Mouse (Mus musculus): ENCODE results near the gene Ptma. TPM values are rescaled to one million over a fixed set of nuclear protein-coding genes. Genes with fewer than 3 reads are reported as not detected.
"Not testable (repeated sequence)": the region's sequence is repeated elsewhere in the genome, so short reads cannot be mapped to it uniquely, and the experiment has no call there.

Ptma gene
- polyA plus RNA-seq, 1 experiment from 2014 or later: 3,592 TPM

GRCm38 (mm10) chr1:86510676-86511441 is 15.7 kb upstream of the Ptma start:
- H3K9me3 ChIP-seq: no peaks in the 10 kb centered on the region
- no peaks in the 10 kb centered on the region for H3K27me3 ChIP-seq (replicated peaks; ENCODE audit: low read depth, poor library complexity, severe bottlenecking)
- H3K27ac ChIP-seq (replicated peaks): peak overlapping the region; percentile 91
- no peaks in the 10 kb centered on the region for H3K36me3 ChIP-seq (replicated peaks)
- no peak for DNase-seq (ENCODE audit: low spot score)
- 50% methylated on average over 9 of the region's 9 CpGs for WGBS
- H3K4me1 ChIP-seq: peaks cover 45% of the 10 kb centered on the region
- no peak overlapping the region for H3K4me3 ChIP-seq

GRCm38 (mm10) chr1:86512154-86512720 is 14.3 kb upstream of the Ptma start:
- Histone ChIP-seq H3K27me3 (replicated peaks; ENCODE audit: low read depth, poor library complexity, severe bottlenecking) (no peaks in the 10 kb centered on the region), H3K36me3 (replicated peaks) (no peaks in the 10 kb centered on the region), H3K4me3 (no peak overlapping the region), H3K4me1 (peaks cover 40% of the 10 kb centered on the region), H3K27ac (replicated peaks) (peak overlapping the region; percentile 91), H3K9me3 (no peaks in the 10 kb centered on the region)
- 82% methylated on average over 4 of the region's 4 CpGs for WGBS
- DNase-seq (ENCODE audit: low spot score): no peak

- not testable (repeated sequence) for H3K4me3 ChIP-seq; H3K9me3 ChIP-seq; DNase-seq (ENCODE audit: low spot score); H3K27me3 ChIP-seq (replicated peaks; ENCODE audit: low read depth, poor library complexity, severe bottlenecking); H3K36me3 ChIP-seq (replicated peaks)
- peak overlapping the region; percentile 48; the same call in 1 of the 2 replicates for H3K27ac ChIP-seq (replicated peaks)
- 65% methylated on average over 1 of the region's 1 CpGs for WGBS
- peaks cover 40% of the 10 kb centered on the region for H3K4me1 ChIP-seq
These were observed 13.5 kb upstream of the Ptma start for GRCm38 (mm10) chr1:86513031-86513430.

GRCm38 (mm10) chr1:86515715-86516410 is 10.7 kb upstream of the Ptma start:
- no peak for DNase-seq (ENCODE audit: low spot score)
- Histone ChIP-seq H3K36me3 (replicated peaks) (no peaks in the 10 kb centered on the region), H3K9me3 (no peaks in the 10 kb centered on the region), H3K27me3 (replicated peaks; ENCODE audit: low read depth, poor library complexity, severe bottlenecking) (no peaks in the 10 kb centered on the region), H3K4me3 (no peak overlapping the region), H3K4me1 (peaks cover 31% of the 10 kb centered on the region), H3K27ac (replicated peaks) (no peak overlapping the region)
- 72% methylated on average over 6 of the region's 6 CpGs for WGBS

- no peaks in the 10 kb centered on the region for H3K9me3 ChIP-seq
- no peaks in the 10 kb centered on the region for H3K36me3 ChIP-seq (replicated peaks)
- no peaks in the 10 kb centered on the region for H3K27me3 ChIP-seq (replicated peaks; ENCODE audit: low read depth, poor library complexity, severe bottlenecking)
- WGBS: 77% methylated on average over 3 of the region's 3 CpGs
- H3K4me1 ChIP-seq: peaks cover 26% of the 10 kb centered on the region
- H3K27ac ChIP-seq (replicated peaks): no peak overlapping the region
- no peak overlapping the region for H3K4me3 ChIP-seq
- no peak for DNase-seq (ENCODE audit: low spot score)
These were observed 9.4 kb upstream of the Ptma start for GRCm38 (mm10) chr1:86517076-86517475.

- peak; percentile 74 for DNase-seq (ENCODE audit: low spot score)
- WGBS: 36% methylated on average over 7 of the region's 7 CpGs
- Histone ChIP-seq H3K9me3 (no peaks in the 10 kb centered on the region), H3K36me3 (replicated peaks) (no peaks in the 10 kb centered on the region), H3K4me1 (peaks cover 45% of the 10 kb centered on the region), H3K27me3 (replicated peaks; ENCODE audit: low read depth, poor library complexity, severe bottlenecking) (no peaks in the 10 kb centered on the region), H3K27ac (replicated peaks) (peak overlapping the region; percentile 63), H3K4me3 (no peak overlapping the region)
These were observed 6.2 kb upstream of the Ptma start for GRCm38 (mm10) chr1:86520361-86520760.

GRCm38 (mm10) chr1:86522286-86522871 is 4.1 kb upstream of the Ptma start:
- Histone ChIP-seq H3K4me1 (peaks cover 47% of the 10 kb centered on the region), H3K9me3 (no peaks in the 10 kb centered on the region), H3K27ac (replicated peaks) (peak overlapping the region; percentile 71), H3K4me3 (no peak overlapping the region), H3K36me3 (replicated peaks) (peaks cover 1% of the 10 kb centered on the region), H3K27me3 (replicated peaks; ENCODE audit: low read depth, poor library complexity, severe bottlenecking) (no peaks in the 10 kb centered on the region)
- WGBS: 48% methylated on average over 7 of the region's 7 CpGs
- peak; percentile 50 for DNase-seq (ENCODE audit: low spot score)

- Histone ChIP-seq H3K4me1 (peaks cover 49% of the 10 kb centered on the region), H3K36me3 (replicated peaks) (peaks cover 18% of the 10 kb centered on the region), H3K9me3 (no peaks in the 10 kb centered on the region), H3K27ac (replicated peaks) (peak overlapping the region; percentile 99), H3K27me3 (replicated peaks; ENCODE audit: low read depth, poor library complexity, severe bottlenecking) (no peaks in the 10 kb centered on the region), H3K4me3 (peak overlapping the region; percentile 100)
- no peak for DNase-seq (ENCODE audit: low spot score)
- 84% methylated on average over 8 of the region's 8 CpGs for WGBS
These were observed 2.5 kb upstream of the Ptma start for GRCm38 (mm10) chr1:86523776-86524618.

- H3K36me3 ChIP-seq (replicated peaks): peaks cover 26% of the 10 kb centered on the region
- H3K27ac ChIP-seq (replicated peaks): peak overlapping the region; percentile 99
- no peaks in the 10 kb centered on the region for H3K9me3 ChIP-seq
- H3K4me3 ChIP-seq: peak overlapping the region; percentile 100
- peaks cover 57% of the 10 kb centered on the region for H3K4me1 ChIP-seq
- DNase-seq (ENCODE audit: low spot score): peak; percentile 99
- 2% methylated on average over 53 of the region's 53 CpGs for WGBS
- H3K27me3 ChIP-seq (replicated peaks; ENCODE audit: low read depth, poor library complexity, severe bottlenecking): no peaks in the 10 kb centered on the region
These were observed 1.7 kb upstream of the Ptma start for GRCm38 (mm10) chr1:86524619-86525498.

- H3K27ac ChIP-seq (replicated peaks): peak overlapping the region; percentile 99
- no peak for DNase-seq (ENCODE audit: low spot score)
- no peaks in the 10 kb centered on the region for H3K27me3 ChIP-seq (replicated peaks; ENCODE audit: low read depth, poor library complexity, severe bottlenecking)
- peaks cover 29% of the 10 kb centered on the region for H3K36me3 ChIP-seq (replicated peaks)
- H3K4me1 ChIP-seq: peaks cover 53% of the 10 kb centered on the region
- H3K9me3 ChIP-seq: no peaks in the 10 kb centered on the region
- under 1% methylated on average over 44 of the region's 44 CpGs for WGBS
- peak overlapping the region; percentile 100 for H3K4me3 ChIP-seq
These were observed 919 bp upstream of the Ptma start for GRCm38 (mm10) chr1:86525499-86526115.
